Mouse (Mus musculus) heart, embryonic 13.5 days (tissue): ENCODE results near the gene Ntn1. TPM values are rescaled to one million over a fixed set of nuclear protein-coding genes. Genes with fewer than 3 reads are reported as not detected.
A peak's percentile ranks its signal among the peaks of the same experiment; 100 is the strongest.

Source experiments
- ATAC-seq: fragments of 200-750 bp; cut with Nextera tagmentation; 2 replicates; pipeline ENCODE4 v1.8.0; 2017; ENCODE audit warnings: moderate TSS enrichment; ENCODE audit not compliant: insufficient number of reproducible peaks, low FRiP score, low TSS enrichment; ENCODE audit errors: extremely low read depth
- H3K27ac ChIP-seq: fragments of 300-500 bp; sonication (generic); replicated peaks from 2 replicates; pipeline ENCODE4 v1.5.1; 2015; ENCODE audit warnings: moderate library complexity, mild to moderate bottlenecking, inconsistent platforms
- H3K27me3 ChIP-seq: fragments of 300-500 bp; sonication (generic); replicated peaks from 2 replicates; pipeline ENCODE4 v1.6.1; 2015; ENCODE audit warnings: mild to moderate bottlenecking, inconsistent platforms
- H3K36me3 ChIP-seq: fragments of 300-500 bp; sonication (generic); 2 replicates; pipeline ENCODE4 v1.6.1; 2015; ENCODE audit warnings: mild to moderate bottlenecking, inconsistent platforms
- H3K4me1 ChIP-seq: fragments of 300-500 bp; sonication (generic); 2 replicates; pipeline ENCODE4 v1.6.1; 2015; ENCODE audit warnings: inconsistent platforms
- H3K4me2 ChIP-seq: fragments of 300-500 bp; sonication (generic); 2 replicates; pipeline ENCODE4 v1.6.1; 2015; ENCODE audit warnings: inconsistent platforms, mild to moderate bottlenecking, moderate library complexity
- H3K4me3 ChIP-seq: fragments of 300-500 bp; sonication (generic); 2 replicates; pipeline ENCODE4 v1.5.1; 2015; ENCODE audit warnings: moderate library complexity, mild to moderate bottlenecking, inconsistent platforms
- H3K9ac ChIP-seq: fragments of 300-500 bp; sonication (generic); 2 replicates; pipeline ENCODE4 v1.6.1; 2015; ENCODE audit warnings: inconsistent platforms, mild to moderate bottlenecking, moderate library complexity
- H3K9me3 ChIP-seq: fragments of 300-500 bp; sonication (generic); 2 replicates; pipeline ENCODE4 v1.6.1; 2016; ENCODE audit warnings: inconsistent platforms
- WGBS: fragments of 180-500 bp; shearing (Covaris S2); methylation state at CpG from one replicate; pipeline ENCODE4 v1.1.7; 2015; ENCODE audit warnings: mixed read lengths; 5-methylcytosine and 5-hydroxymethylcytosine counted together
- polyA plus RNA-seq: library from polyadenylated mRNA; unstranded; fragments of >200 nt; fragmentation: Nextera tagmentation; extraction: Ambion mirVana; gene quantifications from 2 replicates; pipeline ENCODE4 v1.2.1, GENCODE M21; 2015

Gene Ntn1
- 19.2 and 19.3 TPM in 2 replicates for polyA plus RNA-seq

DNA sequence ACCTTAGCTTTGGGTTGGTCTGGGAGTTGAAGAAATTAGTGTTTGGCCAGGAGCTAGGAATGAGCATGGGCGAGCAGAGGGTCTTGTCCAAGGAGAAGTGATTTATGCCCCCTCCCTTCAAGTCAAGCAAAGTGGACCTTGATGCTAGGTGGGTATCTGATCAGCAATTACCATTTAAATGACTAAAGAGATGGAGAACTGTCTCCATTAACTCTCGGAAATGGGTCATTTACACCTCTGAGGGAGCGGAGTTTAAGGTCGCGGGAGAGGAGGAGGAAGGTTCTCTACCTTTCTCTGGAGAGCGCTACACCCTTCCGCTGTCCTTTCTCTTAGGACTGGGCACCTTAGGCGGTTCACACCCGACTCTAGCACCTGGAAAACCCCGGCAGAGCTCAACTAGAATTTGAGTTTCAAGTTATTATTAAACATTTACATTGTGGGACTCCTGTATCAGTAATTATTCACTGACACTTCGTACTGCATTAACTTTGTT lies at the start of gene Ntn1:
TSS of gene Ntn1 (minus strand) at position 97 of the 493 bp plus-strand sequence.
- ATAC-seq: no peak
- Histone ChIP-seq H3K27me3 (peaks cover 89% of the 10 kb centered on the region), H3K4me1 (peaks cover 28% of the 10 kb centered on the region), H3K27ac (peak within 1 kb of the TSS; percentile 62), H3K4me3 (peak within 1 kb of the TSS; percentile 65), H3K4me2 (peak within 1 kb of the TSS; percentile 94), H3K9me3 (peaks cover 8% of the 10 kb centered on the region; the same call in 1 of the 2 replicates), H3K9ac (peak within 1 kb of the TSS; percentile 83), H3K36me3 (no peaks in the 10 kb centered on the region)
- 15% methylated on average over 11 of the region's 11 CpGs for WGBS

DNA sequence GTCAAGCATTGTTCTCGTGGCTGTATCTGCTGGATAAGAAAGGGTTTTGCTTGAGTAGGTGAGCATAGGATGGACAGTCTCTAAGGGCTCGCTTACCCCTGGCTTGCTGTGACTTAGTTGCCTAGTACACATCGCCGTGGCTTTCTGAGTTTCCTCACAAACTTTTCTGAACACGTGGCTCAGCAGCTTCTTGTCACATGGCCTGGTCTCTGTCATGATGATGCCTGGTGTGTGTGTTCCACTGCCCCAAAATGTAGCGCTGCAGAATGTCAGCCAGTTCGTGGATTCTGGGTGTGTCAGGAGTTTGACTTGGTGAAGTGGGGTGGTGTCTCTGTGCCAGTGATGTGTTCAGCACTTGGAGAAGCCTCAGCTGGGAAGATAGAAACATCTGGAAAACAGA lies 47.7 kb upstream of the Ntn1 start:
- Histone ChIP-seq H3K36me3 (no peaks in the 10 kb centered on the region), H3K4me1 (peaks cover 14% of the 10 kb centered on the region), H3K4me3 (no peak overlapping the region), H3K27ac (no peak overlapping the region), H3K4me2 (no peak overlapping the region), H3K27me3 (peaks cover 25% of the 10 kb centered on the region), H3K9ac (no peak overlapping the region), H3K9me3 (no peaks in the 10 kb centered on the region)
- ATAC-seq: no peak
- WGBS: 68% methylated on average over 7 of the region's 7 CpGs

DNA sequence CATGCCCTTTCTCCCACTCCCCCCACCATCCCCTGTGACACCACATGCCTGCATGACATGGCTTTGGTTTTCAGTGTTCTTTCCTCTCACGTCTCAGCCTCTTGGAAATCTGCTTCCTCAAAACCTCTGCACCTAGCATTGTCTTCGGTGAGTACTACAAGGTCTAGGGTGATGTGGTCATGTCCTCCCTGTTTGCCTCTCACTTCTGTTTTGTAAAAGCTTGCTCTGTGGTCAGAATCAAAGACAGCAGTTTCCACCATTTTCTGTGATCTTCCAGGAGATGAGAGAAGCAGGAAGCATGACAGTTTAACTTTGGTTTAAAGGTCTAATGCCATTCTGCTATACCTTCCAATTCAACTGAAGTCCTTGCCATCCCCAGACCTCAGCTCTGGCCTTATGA lies 46.6 kb upstream of the Ntn1 start:
- H3K4me1 ChIP-seq: peaks cover 14% of the 10 kb centered on the region
- H3K4me3 ChIP-seq: no peak overlapping the region
- peaks cover 30% of the 10 kb centered on the region for H3K27me3 ChIP-seq
- no peak for ATAC-seq
- H3K9me3 ChIP-seq: no peaks in the 10 kb centered on the region
- H3K27ac ChIP-seq: no peak overlapping the region
- WGBS: 73% methylated on average over 2 of the region's 2 CpGs
- H3K9ac ChIP-seq: no peak overlapping the region
- no peak overlapping the region for H3K4me2 ChIP-seq
- no peaks in the 10 kb centered on the region for H3K36me3 ChIP-seq

DNA sequence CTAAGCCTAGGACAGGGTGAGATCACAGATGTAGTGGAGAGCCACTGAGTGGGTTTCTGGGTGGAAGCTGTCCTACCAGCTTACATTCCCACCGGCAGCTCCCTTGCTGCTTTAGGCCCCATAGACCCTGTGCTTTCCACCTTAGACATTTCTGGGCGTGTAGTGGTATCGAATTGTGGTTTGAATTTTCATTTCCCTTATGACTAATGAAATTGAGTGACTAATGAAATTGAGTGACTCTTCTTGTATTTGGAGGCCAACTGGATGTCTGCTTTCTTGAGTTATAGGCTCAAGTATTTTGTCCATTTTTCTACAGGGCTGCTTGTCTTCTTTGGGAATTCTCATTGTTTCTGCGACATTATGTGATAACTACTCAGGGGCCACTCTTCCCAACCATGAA lies 45.9 kb upstream of the Ntn1 start:
- no peak overlapping the region for H3K27ac ChIP-seq
- WGBS: 78% methylated on average over 4 of the region's 4 CpGs

DNA sequence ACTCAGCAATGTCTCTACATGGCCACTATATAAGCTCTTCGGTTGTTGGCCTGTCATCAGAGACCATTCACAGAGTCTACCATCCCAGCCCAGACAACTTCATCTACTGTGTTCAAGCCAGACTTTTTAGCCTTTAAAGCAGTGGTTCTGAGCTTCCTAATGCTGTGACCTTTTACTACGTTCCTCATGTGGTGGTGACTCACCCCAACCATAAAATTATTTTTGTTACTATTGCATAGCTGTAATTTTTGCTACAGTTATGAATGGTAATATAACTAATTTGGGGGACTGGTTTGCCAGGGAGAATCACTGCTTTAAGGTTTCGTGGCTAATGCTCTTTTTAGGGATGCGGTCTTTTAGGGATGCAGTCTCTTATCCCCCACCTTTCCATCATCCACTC lies 45.3 kb upstream of the Ntn1 start:
- H3K4me1 ChIP-seq: peaks cover 4% of the 10 kb centered on the region
- no peak overlapping the region for H3K4me2 ChIP-seq
- no peaks in the 10 kb centered on the region for H3K9me3 ChIP-seq
- no peak overlapping the region for H3K27ac ChIP-seq
- WGBS: 79% methylated on average over 4 of the region's 4 CpGs
- no peak overlapping the region for H3K4me3 ChIP-seq
- H3K36me3 ChIP-seq: no peaks in the 10 kb centered on the region
- peaks cover 38% of the 10 kb centered on the region for H3K27me3 ChIP-seq
- no peak overlapping the region for H3K9ac ChIP-seq
- ATAC-seq: no peak

More for the DNA sequence above, 45.9 kb upstream of the Ntn1 start:
- Histone ChIP-seq H3K36me3 (no peaks in the 10 kb centered on the region), H3K4me2 (no peak overlapping the region), H3K27me3 (peaks cover 32% of the 10 kb centered on the region), H3K9ac (no peak overlapping the region), H3K9me3 (no peaks in the 10 kb centered on the region), H3K4me3 (no peak overlapping the region), H3K4me1 (peaks cover 11% of the 10 kb centered on the region)
- no peak for ATAC-seq

DNA sequence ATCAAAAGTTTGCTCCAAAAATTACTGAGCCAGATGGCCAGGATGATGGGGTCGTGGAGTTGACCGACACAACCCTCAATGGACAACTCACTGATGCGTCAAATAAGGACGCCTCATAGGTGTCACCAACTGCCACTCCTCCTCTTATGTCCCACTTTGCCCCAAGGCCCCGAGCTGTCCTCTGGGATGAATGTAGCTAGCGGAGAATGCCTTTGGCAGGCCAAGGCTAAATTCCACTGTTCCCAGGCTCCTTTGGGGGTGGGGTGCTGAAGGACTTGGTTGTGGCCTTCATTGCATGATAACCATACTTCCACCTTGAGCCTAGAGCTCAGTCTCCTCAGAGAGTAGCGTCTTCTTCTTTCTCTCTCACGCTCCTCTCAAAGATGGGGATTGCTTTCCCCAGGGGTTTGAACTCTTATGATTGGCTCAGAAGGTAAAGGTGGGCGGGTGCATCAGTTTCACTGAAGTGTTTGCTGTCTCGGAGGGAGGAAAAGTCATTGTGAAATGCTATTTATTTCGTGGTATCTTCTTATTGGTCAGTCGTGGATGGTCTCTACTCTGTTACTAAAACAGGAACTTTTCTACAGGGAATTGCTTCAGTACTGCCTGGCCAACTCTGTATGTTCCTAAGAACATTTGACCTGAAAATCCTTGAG lies 42.5 kb upstream of the Ntn1 start:
- 69% methylated on average over 12 of the region's 12 CpGs for WGBS
- Histone ChIP-seq H3K4me1 (no peaks in the 10 kb centered on the region), H3K27me3 (peaks cover 50% of the 10 kb centered on the region), H3K36me3 (no peaks in the 10 kb centered on the region), H3K4me3 (no peak overlapping the region), H3K4me2 (no peak overlapping the region), H3K27ac (no peak overlapping the region), H3K9me3 (no peaks in the 10 kb centered on the region), H3K9ac (no peak overlapping the region)
- ATAC-seq: no peak

DNA sequence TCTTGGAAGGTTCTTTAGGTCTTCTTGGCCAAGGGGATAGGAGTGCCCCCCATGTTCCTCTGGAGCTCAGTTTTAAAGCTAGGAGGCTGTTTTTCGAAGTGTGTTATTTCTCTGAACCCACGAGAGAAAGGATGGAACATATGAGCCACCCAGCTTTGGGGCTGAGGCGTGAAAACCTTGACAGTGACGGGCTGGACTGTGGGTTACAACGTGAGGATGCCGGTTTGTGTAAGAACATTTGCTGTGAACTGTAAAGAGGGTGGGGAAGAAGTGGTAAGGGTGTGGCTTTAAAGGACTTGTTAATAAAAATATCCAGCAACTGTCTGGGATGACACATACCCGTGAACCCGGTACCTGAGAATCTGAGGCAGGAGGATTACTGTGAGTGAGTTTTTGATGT lies 41.7 kb upstream of the Ntn1 start:
- H3K4me2 ChIP-seq: no peak overlapping the region

DNA sequence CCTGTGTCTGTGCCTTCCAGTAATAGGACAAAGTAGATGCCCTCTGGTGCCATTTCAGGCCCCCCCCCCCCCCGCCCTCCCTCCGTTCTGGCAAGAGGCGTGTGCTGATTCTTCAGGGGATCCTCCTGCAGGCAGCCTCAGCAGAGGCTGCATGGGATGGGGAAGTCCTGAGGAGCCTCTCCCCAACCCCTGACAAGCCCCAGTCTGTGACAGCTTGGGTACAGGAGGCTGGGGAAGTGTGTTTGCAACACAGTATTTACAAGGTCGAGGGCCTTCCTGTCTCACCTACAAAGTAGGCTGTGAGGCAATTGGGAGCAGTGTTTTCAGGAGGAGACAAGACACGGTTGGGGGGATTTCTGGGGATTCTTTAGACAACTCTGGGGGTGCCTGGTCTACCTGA lies 40.3 kb upstream of the Ntn1 start:
- Histone ChIP-seq H3K9ac (no peak overlapping the region), H3K36me3 (no peaks in the 10 kb centered on the region), H3K4me1 (no peaks in the 10 kb centered on the region), H3K4me3 (no peak overlapping the region), H3K27me3 (peaks cover 46% of the 10 kb centered on the region), H3K9me3 (0 out of 2 replicates have a peak, but pooled peaks cover 3% of the 10 kb centered on the region), H3K27ac (no peak overlapping the region), H3K4me2 (no peak overlapping the region)
- ATAC-seq: no peak
- 44% methylated on average over 3 of the region's 5 CpGs for WGBS

More for the DNA sequence above, 41.7 kb upstream of the Ntn1 start:
- Histone ChIP-seq H3K36me3 (no peaks in the 10 kb centered on the region), H3K9ac (no peak overlapping the region), H3K27ac (no peak overlapping the region), H3K27me3 (peaks cover 49% of the 10 kb centered on the region), H3K9me3 (0 out of 2 replicates have a peak, but pooled peaks cover 3% of the 10 kb centered on the region), H3K4me3 (no peak overlapping the region), H3K4me1 (no peaks in the 10 kb centered on the region)
- ATAC-seq: no peak
- WGBS: 75% methylated on average over 8 of the region's 8 CpGs

DNA sequence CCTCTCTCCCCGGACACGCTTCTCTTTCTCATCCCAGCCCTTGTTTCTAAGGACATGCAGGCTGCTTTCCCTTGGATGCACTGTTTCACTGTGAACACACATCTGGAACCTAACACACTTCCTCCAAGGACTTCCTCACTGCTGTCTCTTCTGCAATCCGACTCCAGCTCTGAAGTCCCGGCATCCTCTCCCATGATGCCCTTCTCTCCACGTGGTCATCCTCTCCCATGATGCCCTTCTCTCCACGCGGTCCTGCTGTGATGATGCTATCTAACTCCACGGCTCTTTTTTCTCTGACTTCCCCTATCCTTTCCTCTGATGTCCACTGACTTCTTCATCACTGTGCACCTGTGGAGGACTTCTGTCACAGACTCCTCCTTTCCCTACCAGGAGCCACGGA lies 39.5 kb upstream of the Ntn1 start:
- 70% methylated on average over 9 of the region's 9 CpGs for WGBS
- H3K36me3 ChIP-seq: no peaks in the 10 kb centered on the region
- H3K4me2 ChIP-seq: no peak overlapping the region
- H3K27me3 ChIP-seq: peaks cover 46% of the 10 kb centered on the region
- ATAC-seq: no peak
- H3K27ac ChIP-seq: no peak overlapping the region
- H3K4me1 ChIP-seq: no peaks in the 10 kb centered on the region
- H3K4me3 ChIP-seq: no peak overlapping the region
- H3K9ac ChIP-seq: no peak overlapping the region
- 0 out of 2 replicates have a peak, but pooled peaks cover 3% of the 10 kb centered on the region for H3K9me3 ChIP-seq

DNA sequence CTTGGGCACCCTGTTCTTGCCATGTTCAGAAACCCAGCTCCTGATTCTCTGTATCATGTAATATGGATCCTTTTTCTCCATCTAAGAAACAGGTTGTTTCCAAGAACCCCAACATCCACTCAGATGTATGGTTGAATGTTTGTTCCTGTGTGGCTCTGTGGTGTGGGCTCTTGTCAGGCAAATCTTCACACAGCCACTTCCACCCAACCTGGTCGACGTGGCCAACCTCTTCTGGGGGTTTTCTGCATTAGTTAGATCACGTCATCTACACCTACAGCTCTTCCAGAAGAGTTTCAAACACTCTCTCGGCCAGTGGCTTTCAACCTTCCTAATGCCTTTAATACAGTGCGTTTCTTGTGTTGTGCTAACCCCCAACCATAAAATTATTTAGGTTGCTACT lies 35.8 kb upstream of the Ntn1 start:
- Histone ChIP-seq H3K9ac (no peak overlapping the region), H3K27me3 (peaks cover 56% of the 10 kb centered on the region), H3K4me1 (no peaks in the 10 kb centered on the region), H3K9me3 (0 out of 2 replicates have a peak, but pooled peaks cover 3% of the 10 kb centered on the region), H3K27ac (no peak overlapping the region), H3K4me3 (no peak overlapping the region), H3K4me2 (no peak overlapping the region), H3K36me3 (no peaks in the 10 kb centered on the region)
- ATAC-seq: no peak
- 70% methylated on average over 5 of the region's 5 CpGs for whole genome bisulfite sequencing

DNA sequence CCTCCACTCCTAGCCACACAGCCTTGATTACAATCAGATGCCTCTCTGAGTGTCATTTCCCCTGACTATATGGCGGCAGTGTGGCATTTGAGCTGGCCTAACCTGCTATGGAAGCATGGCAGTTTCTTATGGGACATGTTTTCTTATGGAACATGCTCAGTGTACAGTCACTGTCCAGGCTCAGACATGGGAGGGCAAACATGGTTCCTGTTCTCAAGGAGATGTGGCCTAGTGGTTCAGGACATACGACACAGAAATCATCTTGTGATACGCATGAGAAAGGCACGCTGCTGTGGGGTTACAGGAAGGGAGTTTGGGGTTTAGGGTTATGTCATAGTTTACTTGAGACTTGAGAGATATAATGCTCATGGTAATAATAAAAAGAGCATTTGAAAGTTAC lies 35.0 kb upstream of the Ntn1 start:
- no peak for ATAC-seq
- no peak overlapping the region for H3K9ac ChIP-seq
- H3K4me1 ChIP-seq: no peaks in the 10 kb centered on the region
- H3K4me2 ChIP-seq: no peak overlapping the region
- no peak overlapping the region for H3K27ac ChIP-seq
- H3K9me3 ChIP-seq: 0 out of 2 replicates have a peak, but pooled peaks cover 3% of the 10 kb centered on the region
- H3K4me3 ChIP-seq: no peak overlapping the region
- no peaks in the 10 kb centered on the region for H3K36me3 ChIP-seq
- WGBS: 88% methylated on average over 4 of the region's 4 CpGs
- peaks cover 56% of the 10 kb centered on the region for H3K27me3 ChIP-seq

DNA sequence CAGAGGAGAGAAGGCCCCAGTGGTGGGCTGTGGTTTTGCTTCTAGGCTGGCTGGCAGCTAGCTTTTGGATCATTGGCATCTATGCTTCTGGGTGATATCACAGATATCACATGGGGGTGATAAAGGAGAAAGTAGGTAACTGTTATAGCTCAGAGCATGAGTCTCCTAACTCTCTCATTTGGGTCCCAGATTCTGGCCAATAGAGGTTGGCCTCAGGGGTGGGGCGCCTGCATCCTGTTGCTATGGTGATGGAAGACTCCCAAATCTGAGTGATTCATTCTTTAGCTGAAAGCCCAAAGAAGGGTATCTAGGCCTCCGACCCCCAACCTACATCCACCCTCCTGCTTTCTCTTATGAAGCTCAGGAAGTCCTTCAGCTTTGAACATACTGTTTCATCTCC lies 34.1 kb upstream of the Ntn1 start:
- no peak overlapping the region for H3K9ac ChIP-seq
- no peak overlapping the region for H3K27ac ChIP-seq
- no peak for ATAC-seq
- peaks cover 55% of the 10 kb centered on the region for H3K27me3 ChIP-seq
- H3K36me3 ChIP-seq: no peaks in the 10 kb centered on the region
- no peak overlapping the region for H3K4me3 ChIP-seq
- WGBS: 84% methylated on average over 2 of the region's 2 CpGs
- H3K9me3 ChIP-seq: 0 out of 2 replicates have a peak, but pooled peaks cover 3% of the 10 kb centered on the region
- H3K4me2 ChIP-seq: no peak overlapping the region
- H3K4me1 ChIP-seq: no peaks in the 10 kb centered on the region
